Mouse (Mus musculus) adrenal gland (tissue): ENCODE measurements at regions not wholly inside any gene's neighbourhood (a gene's known extent, or its start where the extent isn't known, plus 50 kb on each side); places are given as distances from the start of the nearest gene placed in this dataset.

Experiments used
- intact Hi-C: fragments of 180-260 bp; cut with DNase I; formaldehyde crosslinking; loops from one replicate; pipeline ENCODE4 v1.15.1; 2025

- intact Hi-C loops = no loop called here
Observed at GRCm38 (mm10) chr14:24876508-24876907, 389.6 kb downstream of the Rps24 start.

- intact Hi-C loops = no loop called here
Observed at GRCm38 (mm10) chr14:24877853-24878252, 390.9 kb downstream of the Rps24 start.

GRCm38 (mm10) chr14:24886164-24886563 is 399.2 kb downstream of the Rps24 start:
- intact Hi-C loops = no loop called here

- intact Hi-C loops = no loop called here
Observed at GRCm38 (mm10) chr14:24886896-24887421, 400.0 kb downstream of the Rps24 start.

- intact Hi-C loops = no loop called here
Observed at GRCm38 (mm10) chr14:24890856-24891255, 403.9 kb downstream of the Rps24 start.

GRCm38 (mm10) chr14:24895196-24895595 is 408.3 kb downstream of the Rps24 start:
- intact Hi-C loops = no loop called here

- intact Hi-C loops = no loop called here
Observed at GRCm38 (mm10) chr14:24896681-24897080, 409.8 kb downstream of the Rps24 start.

- intact Hi-C loops = no loop called here
Observed at GRCm38 (mm10) chr14:24900501-24901179, 413.7 kb downstream of the Rps24 start.

GRCm38 (mm10) chr14:24901726-24902125 is 414.8 kb downstream of the Rps24 start:
- intact Hi-C loops = no loop called here

GRCm38 (mm10) chr14:24902870-24903269 is 415.9 kb downstream of the Rps24 start:
- intact Hi-C loops = no loop called here

GRCm38 (mm10) chr14:24904712-24905111 is 417.8 kb downstream of the Rps24 start:
- intact Hi-C loops = no loop called here

GRCm38 (mm10) chr14:24906916-24907315 is 420.0 kb downstream of the Rps24 start:
- intact Hi-C loops = no loop called here

GRCm38 (mm10) chr14:24908377-24908776 is 421.5 kb downstream of the Rps24 start:
- intact Hi-C loops = no loop called here

- intact Hi-C loops = no loop called here
Observed at GRCm38 (mm10) chr14:24911621-24912020, 424.7 kb downstream of the Rps24 start.

- intact Hi-C loops = no loop called here
Observed at GRCm38 (mm10) chr14:24919056-24919455, 432.1 kb downstream of the Rps24 start.

- intact Hi-C loops = no loop called here
Observed at GRCm38 (mm10) chr14:24922006-24922405, 435.1 kb downstream of the Rps24 start.

- intact Hi-C loops = no loop called here
Observed at GRCm38 (mm10) chr14:24924561-24924960, 437.6 kb downstream of the Rps24 start.

- intact Hi-C loops = no loop called here
Observed at GRCm38 (mm10) chr14:24926086-24927048, 439.4 kb downstream of the Rps24 start.

- intact Hi-C loops = no loop called here
Observed at GRCm38 (mm10) chr14:24928726-24929125, 441.8 kb downstream of the Rps24 start.

- intact Hi-C loops = no loop called here
Observed at GRCm38 (mm10) chr14:24930251-24930650, 443.3 kb downstream of the Rps24 start.

GRCm38 (mm10) chr14:24937876-24938275 is 451.0 kb downstream of the Rps24 start:
- intact Hi-C loops = no loop called here

- intact Hi-C loops = no loop called here
Observed at GRCm38 (mm10) chr14:24939068-24939467, 452.1 kb downstream of the Rps24 start.
